Mouse (Mus musculus) MEL (cell line): Measurements from ENCODE around the gene Ddx27. TPM values are rescaled to one million over a fixed set of nuclear protein-coding genes. Genes with fewer than 3 reads are reported as not detected.

Experiments
- DNase-seq: peaks from one replicate; pipeline ENCODE4 v3.0.0; 2011; ENCODE audit warnings: low read depth, low spot score
- H3K27ac ChIP-seq: 2 replicates; pipeline ENCODE4 v1.5.1; 2012; ENCODE audit warnings: low read depth, mild to moderate bottlenecking, control low read depth, low read length, moderate library complexity; ENCODE audit not compliant: control insufficient read depth
- H3K27me3 ChIP-seq, 2 experiments: fragments of 150-350 bp in 1 of 2; sonication (generic) in 1 of 2; 2 replicates each; pipeline ENCODE4 v1.6.1; 2012; ENCODE audit warnings: low read length in 2 of 2, mild to moderate bottlenecking in 2 of 2, improper control_type of control experiment in 1 of 2, moderate library complexity in 1 of 2; ENCODE audit not compliant: insufficient read depth in 2 of 2, control insufficient read depth in 1 of 2
- H3K36me3 ChIP-seq, 2 experiments: 2 replicates each; pipeline ENCODE4 v1.6.1; 2012 to 2014; ENCODE audit warnings: low read length in 2 of 2, improper control_type of control experiment in 1 of 2, inconsistent platforms in 1 of 2, mild to moderate bottlenecking in 1 of 2; ENCODE audit not compliant: insufficient read depth in 2 of 2, control insufficient read depth in 1 of 2
- H3K4me1 ChIP-seq, 2 experiments: fragments of 150-350 bp in 1 of 2; sonication (generic) in 1 of 2; 2 replicates each; pipeline ENCODE4 v1.6.1; 2012; ENCODE audit warnings: low read length in 2 of 2, improper control_type of control experiment in 1 of 2, mild to moderate bottlenecking in 1 of 2; ENCODE audit not compliant: insufficient read depth in 2 of 2, control insufficient read depth in 1 of 2
- H3K4me3 ChIP-seq, 2 experiments: fragments of 150-350 bp in 1 of 2; sonication (generic) in 1 of 2; 2 replicates each; pipeline ENCODE4 v1.5.1; 2012; ENCODE audit warnings: low read depth in 2 of 2, low read length in 2 of 2, mild to moderate bottlenecking in 2 of 2, moderate library complexity in 2 of 2, control low read depth in 1 of 2, improper control_type of control experiment in 1 of 2; ENCODE audit not compliant: control insufficient read depth in 1 of 2, insufficient read depth in 1 of 2
- H3K79me2 ChIP-seq: 2 replicates; pipeline ENCODE4 v1.6.1; 2012; ENCODE audit warnings: mild to moderate bottlenecking, low read length, moderate library complexity; ENCODE audit not compliant: control insufficient read depth, poor library complexity, insufficient read depth
- H3K9ac ChIP-seq: 2 replicates; pipeline ENCODE4 v1.6.1; 2012; ENCODE audit warnings: low read depth, mild to moderate bottlenecking, control low read depth, low read length, moderate library complexity; ENCODE audit not compliant: control insufficient read depth, poor library complexity, severe bottlenecking
- H3K9me3 ChIP-seq: fragments of 150-350 bp; sonication (generic); replicated peaks from 2 replicates; pipeline ENCODE4 v1.6.1; 2012; ENCODE audit warnings: mild to moderate bottlenecking, low read length, improper control_type of control experiment, moderate library complexity; ENCODE audit not compliant: insufficient read depth
- BHLHE40 ChIP-seq: IDR thresholded peaks from 2 replicates; pipeline ENCODE4 v1.6.1; 2012; ENCODE audit warnings: low read depth, mild to moderate bottlenecking, inconsistent platforms, low read length, improper control_type of control experiment, borderline replicate concordance
- CHD1 ChIP-seq: IDR thresholded peaks from 2 replicates; pipeline ENCODE4 v1.6.1; 2012; ENCODE audit warnings: low read depth, mild to moderate bottlenecking, inconsistent platforms, low read length, improper control_type of control experiment
- ELF1 ChIP-seq: IDR thresholded peaks from 2 replicates; pipeline ENCODE4 v1.6.1; 2014; ENCODE audit warnings: low read depth, mild to moderate bottlenecking, inconsistent platforms, low read length, improper control_type of control experiment, moderate library complexity
- EP300 ChIP-seq, 2 experiments: IDR thresholded peaks; 2 replicates each; pipeline ENCODE4 v1.6.1; 2011; ENCODE audit warnings: improper control_type of control experiment in 2 of 2, low read length in 2 of 2, low read depth in 1 of 2, mild to moderate bottlenecking in 1 of 2
- ETS1 ChIP-seq: IDR thresholded peaks from 2 replicates; pipeline ENCODE4 v1.6.1; 2012; ENCODE audit warnings: low read depth, mild to moderate bottlenecking, inconsistent platforms, low read length, improper control_type of control experiment, moderate library complexity
- GATA1 ChIP-seq: IDR thresholded peaks from 2 replicates; pipeline ENCODE4 v1.6.1; 2011; ENCODE audit warnings: low read depth, low read length, improper control_type of control experiment
- MEF2A ChIP-seq: IDR thresholded peaks from 2 replicates; pipeline ENCODE4 v1.6.1; 2014; ENCODE audit warnings: low read depth, mild to moderate bottlenecking, inconsistent platforms, low read length, improper control_type of control experiment; ENCODE audit not compliant: poor library complexity, insufficient replicate concordance, severe bottlenecking; ENCODE audit errors: extremely low read depth
- MYB ChIP-seq: IDR thresholded peaks from 2 replicates; pipeline ENCODE4 v1.6.1; 2011; ENCODE audit warnings: mild to moderate bottlenecking, low read depth, low read length, improper control_type of control experiment
- MYC ChIP-seq: IDR thresholded peaks from 2 replicates; pipeline ENCODE4 v1.6.1; 2011; ENCODE audit warnings: low read depth, mild to moderate bottlenecking, low read length, improper control_type of control experiment, moderate library complexity
- POLR2AphosphoS5 ChIP-seq: IDR thresholded peaks from 2 replicates; pipeline ENCODE4 v1.6.1; 2012; ENCODE audit warnings: low read depth, borderline replicate concordance, mild to moderate bottlenecking, inconsistent platforms, low read length, moderate library complexity, mixed read lengths
- RAD21 ChIP-seq: IDR thresholded peaks from 2 replicates; pipeline ENCODE4 v1.6.1; 2011; ENCODE audit warnings: mild to moderate bottlenecking, low read depth, low read length, improper control_type of control experiment
- SIN3A ChIP-seq: IDR thresholded peaks from 2 replicates; pipeline ENCODE4 v1.6.1; 2012; ENCODE audit warnings: low read length, improper control_type of control experiment, inconsistent platforms
- SMC3 ChIP-seq: IDR thresholded peaks from 2 replicates; pipeline ENCODE4 v1.6.1; 2011; ENCODE audit warnings: low read depth, low read length, improper control_type of control experiment
- TAL1 ChIP-seq: IDR thresholded peaks from 2 replicates; pipeline ENCODE4 v1.6.1; 2012; ENCODE audit warnings: mild to moderate bottlenecking, inconsistent platforms, low read length, moderate library complexity, mixed read lengths
- USF1 ChIP-seq: IDR thresholded peaks from 2 replicates; pipeline ENCODE4 v1.6.1; 2014; ENCODE audit warnings: low read depth, mild to moderate bottlenecking, inconsistent platforms, low read length, improper control_type of control experiment, moderate library complexity
- USF2 ChIP-seq, 2 experiments: IDR thresholded peaks; 2 replicates each; pipeline ENCODE4 v1.6.1; 2011 to 2012; ENCODE audit warnings: improper control_type of control experiment in 2 of 2, low read length in 2 of 2, borderline replicate concordance in 1 of 2, inconsistent platforms in 1 of 2, low read depth in 1 of 2, mild to moderate bottlenecking in 1 of 2; ENCODE audit not compliant: insufficient read depth in 1 of 2
- ZKSCAN1 ChIP-seq: IDR thresholded peaks from 2 replicates; pipeline ENCODE4 v1.6.1; 2012; ENCODE audit warnings: low read depth, mild to moderate bottlenecking, inconsistent platforms, low read length, improper control_type of control experiment, moderate library complexity
- ZNF384 ChIP-seq: IDR thresholded peaks from 2 replicates; pipeline ENCODE4 v1.6.1; 2012; ENCODE audit warnings: low read depth, mild to moderate bottlenecking, inconsistent platforms, low read length, improper control_type of control experiment
- polyA plus RNA-seq, 2 experiments: library from polyadenylated mRNA; stranded (reverse) in 1 of 2; unstranded in 1 of 2; fragments of >175 nt in 1 of 2; fragments of >200 nt in 1 of 2; gene quantifications; 2 replicates each; pipeline versions ENCODE4 v1.2.1 to v1.2.4; 2012; ENCODE audit warnings: low replicate concordance in 2 of 2, low read depth in 1 of 2; ENCODE audit not compliant: insufficient read length in 2 of 2, insufficient read depth in 1 of 2, missing spikeins in 1 of 2
- total RNA-seq: library from RNA; depleted of rRNA; stranded (reverse); fragments of 300-350 nt; gene quantifications from 2 replicates; pipeline ENCODE4 v1.2.3, GENCODE M21; 2012

The Ddx27 gene
- total and polyA plus RNA-seq, 3 experiments, result 61.7 to 181 (median 143) TPM

GRCm38 (mm10) chr2:167048223-167048622 is 33.2 kb downstream of the Ddx27 start:
- Histone ChIP-seq H3K9me3 (no peaks in the 10 kb centered on the region), H3K9ac (no peak overlapping the region), H3K79me2 (peaks cover 11% of the 10 kb centered on the region), H3K36me3 (peaks cover 15 to 19% of the 10 kb centered on the region in 2 experiments), H3K27me3 (no peaks in the 10 kb centered on the region), H3K27ac (no peak overlapping the region), H3K4me1 (peaks cover 9 to 15% of the 10 kb centered on the region in 2 experiments), H3K4me3 (no peak overlapping the region)
- no peak for TF ChIP-seq TAL1
- no peak for DNase-seq

- Histone ChIP-seq H3K27me3 (no peaks in the 10 kb centered on the region), H3K4me1 (peaks cover 12 to 14% of the 10 kb centered on the region in 2 experiments), H3K4me3 (no peak overlapping the region)
- no peak for TF ChIP-seq EP300 (IDR thresholded peaks at IDR 0.05; ENCODE audit: low read depth in 1 of 2, low read length in 2 of 2)
- TF ChIP-seq GATA1, result no peak
- no peak for TF ChIP-seq BHLHE40
- no peak for TF ChIP-seq MEF2A
- TF ChIP-seq MYC, result no peak
- no peak for TF ChIP-seq USF1
- TF ChIP-seq POLR2AphosphoS5, result no peak
- TF ChIP-seq ZKSCAN1, result no peak
- TF ChIP-seq ELF1, result no peak
- TF ChIP-seq RAD21, result no peak
- TF ChIP-seq MYB, result no peak
- TF ChIP-seq SMC3, result no peak
- no peak for TF ChIP-seq CHD1
- no peak for TF ChIP-seq USF2 (IDR thresholded peaks at IDR 0.05; ENCODE audit: borderline replicate concordance in 1 of 2, insufficient read depth in 1 of 2, low read depth in 1 of 2, low read length in 2 of 2)
- no peak for TF ChIP-seq ZNF384
- TF ChIP-seq ETS1, result no peak
- TF ChIP-seq SIN3A, result no peak
- TF ChIP-seq, all 39 proteins: peak for 0
- DNase-seq, result no peak
- Histone ChIP-seq H3K27ac (no peak overlapping the region), H3K9me3 (no peaks in the 10 kb centered on the region), H3K79me2 (peaks cover 13% of the 10 kb centered on the region), H3K9ac (no peak overlapping the region), H3K36me3 (peaks cover 15 to 19% of the 10 kb centered on the region in 2 experiments)
These were observed 33.8 kb downstream of the Ddx27 start for GRCm38 (mm10) chr2:167048698-167049358.
